Mouse (Mus musculus): Measurements from ENCODE around the gene Gm42906. TPM values are rescaled to one million over a fixed set of nuclear protein-coding genes. Genes with fewer than 3 reads are reported as not detected.

Gene Gm42906
- polyA plus RNA-seq, 1 experiment from 2014 or later, result not detected

DNA sequence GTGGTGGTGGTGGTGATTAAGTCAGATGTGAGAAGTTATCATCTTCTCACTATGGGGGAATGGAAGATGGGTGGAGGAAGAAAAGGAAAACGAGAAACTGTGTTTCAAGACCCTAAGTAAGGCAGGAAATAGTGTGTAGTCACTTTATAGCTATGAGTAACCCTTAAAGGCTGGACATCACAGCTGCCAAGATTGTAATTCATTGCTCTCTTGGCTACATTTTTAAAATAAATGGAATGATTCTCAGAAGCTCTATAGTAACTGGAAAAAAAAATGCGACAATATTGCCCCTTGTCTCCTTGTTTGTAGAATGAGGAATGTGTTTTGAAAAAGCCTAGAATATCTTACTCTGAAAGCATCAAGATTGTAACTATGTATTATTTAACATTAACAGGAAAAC, 235.7 kb downstream of the Gm42906 start:
- H3K4me1 ChIP-seq (ENCODE audit: insufficient read depth), result peaks cover 9% of the 10 kb centered on the region; the same call in 1 of the 2 replicates
- no peak overlapping the region for H3K9ac ChIP-seq
- TF ChIP-seq CTCF (IDR thresholded peaks at IDR 0.05; ENCODE audit: low read depth), result no peak
- H3K36me3 ChIP-seq (ENCODE audit: insufficient read depth), result no peaks in the 10 kb centered on the region
- no peak for DNase-seq
- WGBS, result 64% methylated on average over 2 of the region's 2 CpGs
- no peak overlapping the region for H3K4me3 ChIP-seq (ENCODE audit: low read depth, low read length)
- no peaks in the 10 kb centered on the region for H3K27me3 ChIP-seq (ENCODE audit: insufficient read depth, low read length)
- no peak overlapping the region for H3K4me2 ChIP-seq
- H3K27ac ChIP-seq (ENCODE audit: low read depth), result no peak overlapping the region
- H3K9me3 ChIP-seq (ENCODE audit: low read depth, low read length), result no peaks in the 10 kb centered on the region
- ATAC-seq (ENCODE audit: insufficient read depth), result no peak

DNA sequence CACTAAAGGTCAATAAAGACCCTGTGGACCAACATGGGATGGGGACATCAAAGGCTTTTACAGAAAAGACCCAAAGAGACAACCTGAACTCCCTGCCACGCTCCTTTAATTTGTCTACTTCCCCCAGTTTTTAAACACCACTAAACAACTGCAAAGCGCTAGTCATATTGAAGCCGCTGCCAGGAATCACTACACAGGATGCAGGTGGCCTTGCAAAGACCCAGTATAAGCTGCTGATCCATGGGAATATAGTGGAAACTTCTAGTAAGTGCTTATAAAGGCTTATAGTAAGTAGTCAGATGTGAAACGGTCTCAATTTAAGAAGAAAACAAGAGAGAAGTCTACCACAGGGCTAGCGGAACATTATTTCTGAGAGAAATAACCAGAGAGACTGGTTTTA, 237.2 kb downstream of the Gm42906 start:
- ATAC-seq (ENCODE audit: insufficient read depth) (no peak), DNase-seq (peak; percentile 50)
- H3K4me2 ChIP-seq, result peak overlapping the region; percentile 83
- no peak overlapping the region for H3K27ac ChIP-seq (ENCODE audit: low read depth)
- 69% methylated on average over 5 of the region's 5 CpGs for WGBS
- H3K4me3 ChIP-seq (ENCODE audit: low read depth, low read length), result no peak overlapping the region
- no peaks in the 10 kb centered on the region for H3K36me3 ChIP-seq (ENCODE audit: insufficient read depth)
- H3K27me3 ChIP-seq (ENCODE audit: insufficient read depth, low read length), result no peaks in the 10 kb centered on the region
- no peak overlapping the region for H3K9ac ChIP-seq
- H3K4me1 ChIP-seq (ENCODE audit: insufficient read depth), result peaks cover 3% of the 10 kb centered on the region; the same call in 1 of the 2 replicates
- no peak for TF ChIP-seq CTCF (IDR thresholded peaks at IDR 0.05; ENCODE audit: low read depth)
- no peaks in the 10 kb centered on the region for H3K9me3 ChIP-seq (ENCODE audit: low read depth, low read length)

DNA sequence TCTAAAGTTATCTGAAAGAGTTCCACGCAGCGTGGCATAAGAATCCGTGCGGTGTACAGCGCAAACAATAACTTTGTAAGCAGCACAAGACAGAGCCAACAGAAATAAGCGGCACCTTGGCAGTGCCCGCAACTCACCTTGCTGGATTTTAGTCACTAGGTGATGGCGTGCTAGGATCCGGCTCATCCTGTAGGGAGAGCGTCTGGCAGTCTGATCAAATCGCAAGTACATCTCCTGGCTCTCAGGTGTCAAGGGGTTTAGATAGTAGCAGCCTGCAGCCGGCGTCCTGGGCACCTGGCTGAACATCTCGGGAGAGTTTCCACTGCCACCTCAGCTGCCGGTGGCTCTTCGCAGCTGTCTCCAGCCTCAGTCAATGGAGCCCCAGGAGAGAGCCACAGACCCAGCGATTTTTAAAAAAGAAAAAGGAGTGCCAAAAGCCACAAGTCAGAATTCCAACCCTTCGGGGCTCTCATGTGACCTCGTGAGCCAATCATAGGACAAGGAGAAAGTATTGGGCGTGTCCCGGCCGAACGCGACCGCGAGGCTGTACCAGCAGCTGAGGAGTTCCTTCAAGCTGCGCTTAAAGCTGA, 238.1 kb downstream of the Gm42906 start:
- Histone ChIP-seq H3K9me3 (ENCODE audit: low read depth, low read length) (no peaks in the 10 kb centered on the region), H3K27me3 (ENCODE audit: insufficient read depth, low read length) (no peaks in the 10 kb centered on the region), H3K4me2 (peak overlapping the region; percentile 83), H3K9ac (peak overlapping the region; percentile 49), H3K4me3 (ENCODE audit: low read depth, low read length) (peak overlapping the region; percentile 55), H3K4me1 (ENCODE audit: insufficient read depth) (peaks cover 3% of the 10 kb centered on the region; the same call in 1 of the 2 replicates), H3K27ac (ENCODE audit: low read depth) (0 out of 2 replicates have a peak overlapping the region, but pooled peaks have one; percentile 2), H3K36me3 (ENCODE audit: insufficient read depth) (no peaks in the 10 kb centered on the region)
- no peak for TF ChIP-seq CTCF (IDR thresholded peaks at IDR 0.05; ENCODE audit: low read depth)
- ATAC-seq (ENCODE audit: insufficient read depth) (peak; percentile 97), DNase-seq (peak; percentile 92)
- 3% methylated on average over 27 of the region's 27 CpGs for WGBS

DNA sequence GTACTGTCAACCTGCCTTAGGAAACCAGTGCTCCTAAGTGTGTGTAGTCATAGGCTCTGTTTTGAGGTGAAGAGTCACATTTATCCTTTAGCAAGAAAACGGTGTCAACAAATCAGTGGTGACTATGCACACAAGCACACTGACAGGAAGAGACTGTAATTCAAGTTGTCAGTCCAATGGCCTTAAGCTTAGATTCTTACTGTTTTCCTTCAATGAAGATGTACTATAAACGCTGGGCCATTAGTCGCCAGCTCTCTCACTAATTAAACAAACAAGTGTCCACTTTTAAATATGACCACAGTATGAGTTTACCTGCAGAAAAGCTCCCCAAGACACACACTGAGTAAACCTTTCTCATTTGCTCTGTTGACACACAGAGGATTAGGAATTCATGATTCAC, 238.6 kb downstream of the Gm42906 start:
- H3K9ac ChIP-seq, result peak overlapping the region; percentile 49
- peak overlapping the region; percentile 55 for H3K4me3 ChIP-seq (ENCODE audit: low read depth, low read length)
- DNase-seq (no peak), ATAC-seq (ENCODE audit: insufficient read depth) (no peak)
- 0 out of 2 replicates have a peak overlapping the region, but pooled peaks have one; percentile 2 for H3K27ac ChIP-seq (ENCODE audit: low read depth)
- no peaks in the 10 kb centered on the region for H3K9me3 ChIP-seq (ENCODE audit: low read depth, low read length)
- no peaks in the 10 kb centered on the region for H3K27me3 ChIP-seq (ENCODE audit: insufficient read depth, low read length)
- 14% methylated on average over 3 of the region's 3 CpGs for WGBS
- H3K36me3 ChIP-seq (ENCODE audit: insufficient read depth), result no peaks in the 10 kb centered on the region
- TF ChIP-seq CTCF (IDR thresholded peaks at IDR 0.05; ENCODE audit: low read depth), result no peak
- H3K4me2 ChIP-seq, result peak overlapping the region; percentile 83
- peaks cover 3% of the 10 kb centered on the region; the same call in 1 of the 2 replicates for H3K4me1 ChIP-seq (ENCODE audit: insufficient read depth)

DNA sequence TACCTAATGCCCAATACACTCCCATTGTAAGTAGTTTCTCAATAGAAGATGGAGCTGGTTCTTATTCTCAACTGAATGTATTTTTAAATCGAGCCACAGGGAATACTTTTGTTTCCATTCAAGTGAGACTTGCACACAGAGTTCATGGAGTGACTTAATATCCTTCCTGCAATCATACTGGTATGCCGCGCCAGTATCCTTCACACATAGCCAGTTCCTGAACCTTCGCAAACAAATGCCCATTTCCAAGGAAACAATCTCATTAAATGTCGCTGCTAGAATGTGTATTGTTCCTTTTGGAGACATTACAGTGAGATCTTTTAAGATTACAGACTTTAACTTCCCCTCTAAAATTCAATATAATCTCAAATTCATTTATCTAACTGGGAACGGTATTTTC, 239.3 kb downstream of the Gm42906 start:
- WGBS, result 73% methylated on average over 6 of the region's 6 CpGs
- Histone ChIP-seq H3K4me1 (ENCODE audit: insufficient read depth) (peaks cover 3% of the 10 kb centered on the region; the same call in 1 of the 2 replicates), H3K27ac (ENCODE audit: low read depth) (no peak overlapping the region), H3K36me3 (ENCODE audit: insufficient read depth) (no peaks in the 10 kb centered on the region), H3K9ac (no peak overlapping the region), H3K4me3 (ENCODE audit: low read depth, low read length) (peak overlapping the region; percentile 55; the same call in 1 of the 2 replicates), H3K4me2 (peak overlapping the region; percentile 83), H3K27me3 (ENCODE audit: insufficient read depth, low read length) (no peaks in the 10 kb centered on the region), H3K9me3 (ENCODE audit: low read depth, low read length) (no peaks in the 10 kb centered on the region)
- no peak for TF ChIP-seq CTCF (IDR thresholded peaks at IDR 0.05; ENCODE audit: low read depth)
- DNase-seq, result no peak
- ATAC-seq (ENCODE audit: insufficient read depth), result no peak

DNA sequence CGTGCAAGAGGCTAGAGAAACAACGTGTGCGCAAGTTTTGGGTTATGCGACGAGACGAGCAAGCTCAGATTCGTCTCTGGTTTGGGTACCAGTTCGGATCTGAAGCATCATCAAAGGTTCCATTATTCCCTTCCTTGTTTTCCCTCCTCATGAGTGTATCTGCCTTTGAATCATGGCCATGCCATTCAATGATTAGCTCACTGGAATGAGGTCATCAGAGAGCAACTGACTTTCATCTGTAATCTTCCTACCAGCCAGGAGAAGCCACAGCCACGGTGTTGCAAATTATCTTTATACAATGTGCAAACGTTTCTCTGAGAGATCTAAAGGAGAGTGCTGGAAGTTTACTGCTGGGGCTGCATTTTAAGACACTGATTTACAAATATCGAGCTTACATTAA, 240.6 kb downstream of the Gm42906 start:
- DNase-seq, result no peak
- Histone ChIP-seq H3K27me3 (ENCODE audit: insufficient read depth, low read length) (no peaks in the 10 kb centered on the region), H3K4me2 (no peak overlapping the region), H3K36me3 (ENCODE audit: insufficient read depth) (no peaks in the 10 kb centered on the region), H3K9ac (no peak overlapping the region), H3K9me3 (ENCODE audit: low read depth, low read length) (no peaks in the 10 kb centered on the region), H3K27ac (ENCODE audit: low read depth) (no peak overlapping the region), H3K4me1 (ENCODE audit: insufficient read depth) (peaks cover 3% of the 10 kb centered on the region; the same call in 1 of the 2 replicates), H3K4me3 (ENCODE audit: low read depth, low read length) (no peak overlapping the region)
- WGBS, result 77% methylated on average over 11 of the region's 11 CpGs
- no peak for TF ChIP-seq CTCF (IDR thresholded peaks at IDR 0.05; ENCODE audit: low read depth)
- no peak for ATAC-seq (ENCODE audit: insufficient read depth)

DNA sequence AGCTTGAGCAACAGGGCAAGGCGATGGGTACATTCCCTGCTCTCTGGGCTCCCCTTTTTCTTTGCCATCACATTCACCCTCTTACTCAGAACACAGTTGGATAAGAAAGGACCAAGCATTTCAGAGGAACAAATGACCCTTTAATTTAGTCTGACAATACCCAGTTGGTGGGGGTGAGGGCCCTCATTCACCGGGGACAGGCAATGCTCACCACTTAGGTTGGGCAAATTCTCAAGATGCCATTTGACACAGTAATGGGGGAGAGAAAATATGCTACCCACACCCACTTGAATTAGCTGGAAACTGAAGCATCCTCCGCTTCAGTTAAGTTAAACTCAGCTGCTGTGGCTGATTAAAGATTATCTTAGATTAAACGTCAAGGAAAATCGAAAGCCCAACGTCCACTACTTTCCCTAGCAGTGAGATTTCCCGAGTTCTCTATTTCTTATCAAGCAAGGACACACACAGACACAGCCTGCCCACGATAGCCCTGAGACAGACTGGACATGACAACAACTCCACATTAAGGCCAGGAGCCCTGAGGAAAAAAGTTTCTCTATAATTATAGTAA, 242.6 kb downstream of the Gm42906 start:
- no peak for TF ChIP-seq CTCF (IDR thresholded peaks at IDR 0.05; ENCODE audit: low read depth)
- no peak for DNase-seq
- H3K27ac ChIP-seq (ENCODE audit: low read depth), result no peak overlapping the region
- no peaks in the 10 kb centered on the region for H3K36me3 ChIP-seq (ENCODE audit: insufficient read depth)
- H3K27me3 ChIP-seq (ENCODE audit: insufficient read depth, low read length), result no peaks in the 10 kb centered on the region
- WGBS, result 54% methylated on average over 8 of the region's 8 CpGs
- ATAC-seq (ENCODE audit: insufficient read depth), result no peak
- no peak overlapping the region for H3K9ac ChIP-seq
- H3K4me1 ChIP-seq (ENCODE audit: insufficient read depth), result peaks cover 3% of the 10 kb centered on the region; the same call in 1 of the 2 replicates
- no peaks in the 10 kb centered on the region for H3K9me3 ChIP-seq (ENCODE audit: low read depth, low read length)
- H3K4me3 ChIP-seq (ENCODE audit: low read depth, low read length), result no peak overlapping the region
- H3K4me2 ChIP-seq, result no peak overlapping the region

All from lung, embryonic 14.5 days (tissue).